Mouse (Mus musculus) small intestine, adult 2 months (tissue): ENCODE measurements around the gene Bend6.

ENCODE experiments used
- CTCF ChIP-seq: fragments of 200-500 bp; IDR thresholded peaks from 2 replicates; pipeline ENCODE4 v1.5.1; 2012; ENCODE audit warnings: low read depth, mild to moderate bottlenecking, control low read depth, inconsistent platforms, low read length, moderate library complexity, mixed read lengths; ENCODE audit not compliant: insufficient replicate concordance, insufficient read length; ENCODE audit errors: extremely low read depth
- POLR2A ChIP-seq: fragments of 200-500 bp; IDR thresholded peaks from 2 replicates; pipeline ENCODE4 v1.6.1; 2012; ENCODE audit warnings: low read depth, mild to moderate bottlenecking, control low read depth, inconsistent platforms, low read length, moderate library complexity

DNA sequence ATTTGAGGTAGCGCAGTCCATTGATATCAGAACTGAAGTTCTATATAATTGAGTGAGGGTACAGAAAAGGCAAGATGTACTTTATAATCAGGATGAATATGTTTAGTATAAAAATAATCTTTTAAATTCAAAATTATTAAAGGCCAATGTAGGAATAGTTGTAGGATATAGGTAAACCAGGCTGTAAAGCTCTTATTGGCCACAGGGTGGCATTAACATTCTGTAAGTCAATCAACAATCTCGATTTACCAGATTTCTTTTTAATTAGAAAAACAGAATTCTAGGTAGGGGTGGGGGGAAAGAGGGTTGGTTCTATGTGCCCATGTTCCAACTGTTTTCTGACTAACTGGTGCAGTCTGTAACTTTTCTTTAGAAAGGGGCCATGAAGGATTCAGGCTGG is 60.8 kb downstream of the Bend6 start:
- TF ChIP-seq CTCF (no peak), POLR2A (no peak)
